Mouse (Mus musculus): ENCODE results near the gene Igf2r.

DNA sequence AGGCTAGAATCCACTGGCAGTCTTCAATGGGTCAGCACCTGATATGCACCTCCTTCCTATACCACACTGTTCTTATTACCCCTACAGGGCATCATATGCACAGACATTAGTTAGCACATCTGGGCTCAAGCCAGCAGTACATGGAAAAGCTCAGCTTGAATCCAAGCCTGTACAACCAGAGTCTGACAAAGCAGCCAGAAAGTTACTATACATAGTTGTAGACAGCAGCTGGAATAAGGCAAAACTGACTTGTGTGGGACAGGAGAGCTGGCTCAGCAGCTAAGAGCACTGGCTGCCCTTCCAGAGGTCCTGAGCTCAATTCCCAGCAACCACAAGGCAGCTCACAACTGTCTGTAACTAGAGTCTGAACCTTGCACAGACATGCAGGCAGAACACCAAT, 57.3 kb downstream of the Igf2r start:
- no peak for TF ChIP-seq NANOG (IDR thresholded peaks at IDR 0.05; ENCODE audit: borderline replicate concordance, low read length)
- no peak for TF ChIP-seq CTCF (conservative IDR thresholded peaks at IDR 0.05; ENCODE audit: low read length)
- no peak for TF ChIP-seq POU5F1 (IDR thresholded peaks at IDR 0.05; ENCODE audit: borderline replicate concordance, low read length)
